Mouse (Mus musculus): ENCODE results near the gene Hmga1b. TPM values are rescaled to one million over a fixed set of nuclear protein-coding genes. Genes with fewer than 3 reads are reported as not detected.

The Hmga1b gene
- polyA plus RNA-seq, 1 experiment from 2014 or later, result 3.0 TPM

DNA sequence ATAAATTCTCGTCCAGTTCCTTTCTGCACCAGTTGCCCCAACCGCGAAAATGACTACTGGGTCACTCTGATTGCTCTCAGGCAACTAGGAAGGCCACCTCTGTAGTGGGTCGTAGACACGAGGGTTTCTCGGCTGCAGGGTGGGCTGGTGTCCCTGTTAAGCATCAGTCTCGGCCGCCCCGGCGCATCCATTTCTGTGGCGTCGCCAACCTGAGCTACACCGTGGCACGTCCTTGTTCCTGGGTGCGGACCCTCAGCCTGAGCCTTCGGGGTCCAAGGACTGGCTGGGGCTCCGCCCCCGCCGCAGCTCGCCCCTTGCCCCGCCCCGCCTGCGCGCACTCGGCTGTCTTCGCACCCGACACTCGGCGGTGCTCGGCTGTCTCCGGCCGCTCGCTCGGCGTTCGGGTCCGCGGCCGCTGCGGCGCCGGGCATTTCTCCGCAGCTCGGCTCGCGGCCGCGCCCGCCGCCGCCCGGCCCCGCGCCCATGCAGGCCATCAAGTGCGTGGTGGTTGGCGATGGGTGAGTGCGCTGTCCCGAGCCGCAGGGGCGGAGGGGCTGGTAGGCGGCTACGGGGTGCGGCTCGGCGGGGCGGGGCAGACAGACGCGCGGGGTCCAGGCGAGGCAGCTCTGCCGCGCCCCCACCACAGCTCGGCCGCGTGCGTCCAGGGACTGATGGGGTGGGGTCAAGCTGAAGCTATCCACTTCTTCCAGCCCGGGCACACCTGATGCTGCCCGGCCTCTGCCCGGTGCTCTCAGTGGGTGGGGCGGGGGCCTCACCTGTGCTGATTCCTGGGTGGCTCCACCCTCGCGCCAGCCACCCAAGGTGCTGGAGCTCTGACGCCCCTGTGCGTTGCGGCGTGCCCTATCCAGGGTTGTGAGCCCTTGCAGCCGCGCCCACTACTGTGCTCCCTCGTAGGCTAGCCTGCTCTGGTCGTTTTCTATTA lies 41.2 kb upstream of the Hmga1b start, which contains the start of gene Rac3:
Gene Rac3, plus strand, starts transcription at position 347 of the 943 bp plus-strand sequence.
- peak; percentile 86 for DNase-seq (ENCODE audit: low spot score)
- peak within 1 kb of the TSS; percentile 99 for H3K4me2 ChIP-seq (ENCODE audit: low read depth, low read length)
- no peaks in the 10 kb centered on the region for H3K27me3 ChIP-seq (replicated peaks; ENCODE audit: control insufficient read depth, insufficient read depth, low read length)
- 0 out of 2 replicates have a peak within 1 kb of the TSS, but pooled peaks have one; percentile 22 for H3K27ac ChIP-seq (replicated peaks; ENCODE audit: low read depth, low read length)
- peaks cover 39% of the 10 kb centered on the region for H3K36me3 ChIP-seq (ENCODE audit: control insufficient read depth, insufficient read depth, low read length)
- no peaks in the 10 kb centered on the region for H3K9me3 ChIP-seq (ENCODE audit: control insufficient read depth, low read length)
- H3K9ac ChIP-seq (ENCODE audit: low read depth, low read length), result peak within 1 kb of the TSS; percentile 77
- H3K4me3 ChIP-seq (ENCODE audit: low read depth, low read length), result peak within 1 kb of the TSS; percentile 67
- H3K4me1 ChIP-seq (ENCODE audit: control insufficient read depth, insufficient read depth, low read length), result peaks cover 13% of the 10 kb centered on the region
- ATAC-seq (ENCODE audit: low read depth), result peak; percentile 86
- under 1% methylated on average over 22 of the region's 90 CpGs for WGBS

DNA sequence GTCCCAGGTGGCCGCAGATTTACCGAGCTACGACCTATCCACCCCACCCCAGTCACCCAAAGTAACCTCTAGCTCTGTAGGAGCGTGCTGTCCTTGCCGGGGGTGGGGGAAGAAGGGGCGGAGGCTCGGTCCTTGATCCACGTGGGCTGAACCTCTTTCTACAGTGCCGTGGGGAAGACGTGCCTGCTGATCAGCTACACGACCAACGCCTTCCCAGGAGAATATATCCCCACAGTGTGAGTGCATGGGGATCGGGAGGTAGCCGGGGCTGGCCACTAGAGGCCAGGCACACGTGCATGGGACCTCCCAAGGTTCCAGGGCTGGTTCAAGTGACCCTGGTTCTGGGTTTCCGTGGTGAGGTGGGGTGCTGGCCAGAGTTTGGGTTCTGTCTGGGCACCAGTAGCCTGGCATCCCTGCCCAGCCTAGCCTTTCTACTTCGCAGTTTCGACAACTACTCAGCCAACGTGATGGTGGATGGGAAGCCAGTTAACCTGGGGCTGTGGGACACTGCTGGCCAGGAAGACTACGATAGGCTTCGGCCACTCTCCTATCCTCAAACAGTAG lies 40.4 kb upstream of the Hmga1b start:
- WGBS, result 20% methylated on average over 19 of the region's 21 CpGs
- no peaks in the 10 kb centered on the region for H3K9me3 ChIP-seq (ENCODE audit: control insufficient read depth, low read length)
- no peaks in the 10 kb centered on the region for H3K27me3 ChIP-seq (replicated peaks; ENCODE audit: control insufficient read depth, insufficient read depth, low read length)
- DNase-seq (ENCODE audit: low spot score), result no peak
- H3K4me3 ChIP-seq (ENCODE audit: low read depth, low read length), result peak overlapping the region; percentile 67
- peaks cover 19% of the 10 kb centered on the region for H3K4me1 ChIP-seq (ENCODE audit: control insufficient read depth, insufficient read depth, low read length)
- H3K27ac ChIP-seq (replicated peaks; ENCODE audit: low read depth, low read length), result no peak overlapping the region
- H3K36me3 ChIP-seq (ENCODE audit: control insufficient read depth, insufficient read depth, low read length), result peaks cover 32% of the 10 kb centered on the region
- H3K4me2 ChIP-seq (ENCODE audit: low read depth, low read length), result peak overlapping the region; percentile 99
- no peak; the same call in 1 of the 2 replicates for ATAC-seq (ENCODE audit: low read depth)
- H3K9ac ChIP-seq (ENCODE audit: low read depth, low read length), result peak overlapping the region; percentile 77

DNA sequence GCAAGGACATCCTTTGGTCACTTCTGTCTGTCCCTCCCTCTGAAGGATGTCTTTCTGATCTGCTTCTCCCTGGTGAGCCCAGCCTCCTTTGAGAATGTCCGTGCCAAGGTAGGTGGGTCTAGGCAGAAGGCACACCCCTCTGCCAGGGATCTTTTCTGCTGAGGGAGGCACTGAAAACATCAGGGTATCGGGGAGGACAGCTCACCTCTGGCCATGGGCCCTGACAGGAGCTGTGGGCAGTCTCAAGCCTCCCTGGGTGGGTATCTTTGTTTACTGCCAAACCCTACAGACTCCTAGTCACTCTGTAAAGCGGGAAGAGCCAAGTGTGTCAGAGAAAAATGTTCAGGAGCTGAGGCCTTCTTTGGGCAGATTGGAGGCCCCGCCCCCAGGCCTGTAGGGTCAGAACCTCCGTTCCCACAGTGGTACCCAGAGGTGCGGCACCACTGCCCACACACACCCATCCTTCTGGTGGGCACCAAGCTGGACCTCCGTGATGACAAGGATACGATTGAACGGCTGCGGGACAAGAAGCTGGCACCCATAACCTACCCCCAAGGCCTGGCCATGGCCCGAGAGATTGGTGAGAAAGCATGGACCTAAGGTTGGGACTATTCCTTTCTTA lies 39.7 kb upstream of the Hmga1b start:
- Histone ChIP-seq H3K9me3 (ENCODE audit: control insufficient read depth, low read length) (no peaks in the 10 kb centered on the region), H3K4me3 (ENCODE audit: low read depth, low read length) (no peak overlapping the region), H3K36me3 (ENCODE audit: control insufficient read depth, insufficient read depth, low read length) (peaks cover 25% of the 10 kb centered on the region), H3K27me3 (replicated peaks; ENCODE audit: control insufficient read depth, insufficient read depth, low read length) (no peaks in the 10 kb centered on the region), H3K4me2 (ENCODE audit: low read depth, low read length) (no peak overlapping the region), H3K9ac (ENCODE audit: low read depth, low read length) (peak overlapping the region; percentile 17; the same call in 1 of the 2 replicates), H3K4me1 (ENCODE audit: control insufficient read depth, insufficient read depth, low read length) (peaks cover 19% of the 10 kb centered on the region), H3K27ac (replicated peaks; ENCODE audit: low read depth, low read length) (no peak overlapping the region)
- DNase-seq (ENCODE audit: low spot score) (no peak), ATAC-seq (ENCODE audit: low read depth) (no peak)
- WGBS, result 80% methylated on average over 11 of the region's 11 CpGs

DNA sequence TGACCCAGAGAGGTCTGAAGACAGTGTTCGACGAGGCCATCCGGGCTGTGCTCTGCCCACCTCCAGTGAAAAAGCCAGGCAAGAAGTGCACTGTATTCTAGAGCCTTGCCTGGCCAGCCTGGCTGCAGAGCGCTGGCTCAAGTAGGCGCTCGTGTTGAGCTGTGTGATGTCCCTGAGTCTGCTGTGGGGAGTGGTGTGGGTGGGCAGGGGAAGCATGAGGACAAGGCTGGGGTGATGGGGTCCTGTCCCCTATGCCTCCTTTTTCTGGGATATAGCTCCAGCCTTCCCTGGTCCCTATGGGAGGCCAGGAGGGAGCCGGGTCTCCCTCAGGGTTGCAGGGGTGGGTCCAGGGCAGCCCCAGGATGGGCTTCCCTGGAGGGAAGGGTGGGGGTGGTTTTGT lies 39.1 kb upstream of the Hmga1b start:
- Histone ChIP-seq H3K4me2 (ENCODE audit: low read depth, low read length) (no peak overlapping the region), H3K9me3 (ENCODE audit: control insufficient read depth, low read length) (no peaks in the 10 kb centered on the region), H3K36me3 (ENCODE audit: control insufficient read depth, insufficient read depth, low read length) (peaks cover 19% of the 10 kb centered on the region; the same call in 1 of the 2 replicates), H3K4me1 (ENCODE audit: control insufficient read depth, insufficient read depth, low read length) (peaks cover 19% of the 10 kb centered on the region), H3K9ac (ENCODE audit: low read depth, low read length) (no peak overlapping the region), H3K4me3 (ENCODE audit: low read depth, low read length) (no peak overlapping the region), H3K27ac (replicated peaks; ENCODE audit: low read depth, low read length) (no peak overlapping the region), H3K27me3 (replicated peaks; ENCODE audit: control insufficient read depth, insufficient read depth, low read length) (no peaks in the 10 kb centered on the region)
- no peak for ATAC-seq (ENCODE audit: low read depth)
- no peak for DNase-seq (ENCODE audit: low spot score)
- 90% methylated on average over 6 of the region's 7 CpGs for WGBS

DNA sequence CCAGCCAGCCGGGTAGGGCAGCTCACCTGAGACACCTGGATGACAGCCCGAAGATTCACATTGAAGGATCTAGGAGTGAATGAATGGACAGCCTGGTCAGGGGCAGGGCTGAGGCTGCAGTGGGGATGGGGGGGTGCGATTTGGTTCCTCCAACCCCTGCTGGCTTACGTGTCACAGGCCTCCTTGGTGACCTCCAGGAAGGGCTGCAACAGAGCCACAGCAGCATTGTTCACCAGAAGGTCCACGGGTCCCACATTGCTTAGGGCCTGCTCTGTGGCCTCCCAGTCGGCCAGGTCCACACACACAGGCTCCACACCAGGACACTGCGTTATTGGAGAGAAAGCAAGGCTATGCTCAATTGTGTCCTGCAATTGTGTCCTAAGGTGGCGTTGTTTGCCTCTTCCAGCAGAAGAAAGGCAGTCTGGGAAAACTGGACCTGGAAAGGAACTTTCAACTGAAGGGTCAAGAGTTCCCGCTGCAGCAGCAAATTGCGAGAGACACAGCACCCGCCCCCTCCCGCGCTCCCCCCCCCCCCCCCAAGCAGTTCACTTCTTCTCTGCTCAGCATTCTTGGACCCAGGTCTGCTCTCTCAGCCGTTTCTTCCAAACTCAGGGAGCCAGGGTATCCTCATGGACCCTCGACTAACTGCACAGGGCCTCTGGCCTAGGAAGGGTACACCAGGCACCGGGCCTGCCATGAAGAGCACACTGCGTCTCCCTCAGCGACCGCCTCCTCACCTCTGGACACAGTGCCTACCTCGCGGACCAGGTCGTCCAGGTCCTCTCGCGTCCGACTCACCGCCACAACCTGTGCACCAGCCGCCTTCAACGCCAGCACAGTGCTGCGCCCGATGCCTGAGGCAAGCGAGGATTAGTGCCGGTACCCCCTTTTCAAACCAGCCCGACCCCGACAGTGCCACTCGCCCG lies 36.1 kb upstream of the Hmga1b start:
- Histone ChIP-seq H3K4me2 (ENCODE audit: low read depth, low read length) (peak overlapping the region; percentile 95), H3K27me3 (replicated peaks; ENCODE audit: control insufficient read depth, insufficient read depth, low read length) (no peaks in the 10 kb centered on the region), H3K4me1 (ENCODE audit: control insufficient read depth, insufficient read depth, low read length) (peaks cover 15% of the 10 kb centered on the region), H3K27ac (replicated peaks; ENCODE audit: low read depth, low read length) (no peak overlapping the region), H3K9ac (ENCODE audit: low read depth, low read length) (peak overlapping the region; percentile 66), H3K36me3 (ENCODE audit: control insufficient read depth, insufficient read depth, low read length) (0 out of 2 replicates have a peak, but pooled peaks cover 5% of the 10 kb centered on the region), H3K9me3 (ENCODE audit: control insufficient read depth, low read length) (no peaks in the 10 kb centered on the region), H3K4me3 (ENCODE audit: low read depth, low read length) (peak overlapping the region; percentile 62)
- ATAC-seq (ENCODE audit: low read depth) (peak; percentile 39), DNase-seq (ENCODE audit: low spot score) (no peak)
- WGBS, result 18% methylated on average over 31 of the region's 36 CpGs

DNA sequence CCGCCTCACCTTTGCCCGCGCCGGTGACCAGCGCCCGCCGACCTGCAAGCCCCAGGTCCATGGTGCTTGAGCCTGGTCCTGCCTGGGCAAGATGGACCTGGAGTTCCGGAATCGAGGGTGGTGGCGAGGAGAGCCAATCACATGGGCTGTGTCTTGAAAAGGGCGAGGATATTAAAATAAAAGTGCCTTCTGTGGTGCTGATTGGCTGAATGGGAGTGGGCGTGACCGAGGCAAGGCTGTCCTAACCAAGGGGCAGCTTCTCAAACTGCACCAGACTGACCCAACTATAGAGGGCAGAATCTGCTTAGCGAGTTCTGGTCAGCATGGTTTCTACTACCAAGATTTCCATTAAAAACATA lies 35.4 kb upstream of the Hmga1b start, which contains the start of gene Dcxr:
Gene Dcxr, minus strand, starts transcription at position 113 of the 359 bp plus-strand sequence.
- Histone ChIP-seq H3K4me2 (ENCODE audit: low read depth, low read length) (peak within 1 kb of the TSS; percentile 95), H3K4me1 (ENCODE audit: control insufficient read depth, insufficient read depth, low read length) (peaks cover 12% of the 10 kb centered on the region; the same call in 1 of the 2 replicates), H3K9ac (ENCODE audit: low read depth, low read length) (peak within 1 kb of the TSS; percentile 66), H3K36me3 (ENCODE audit: control insufficient read depth, insufficient read depth, low read length) (0 out of 2 replicates have a peak, but pooled peaks cover 5% of the 10 kb centered on the region), H3K27me3 (replicated peaks; ENCODE audit: control insufficient read depth, insufficient read depth, low read length) (no peaks in the 10 kb centered on the region), H3K9me3 (ENCODE audit: control insufficient read depth, low read length) (no peaks in the 10 kb centered on the region), H3K27ac (replicated peaks; ENCODE audit: low read depth, low read length) (no peak within 1 kb of the TSS), H3K4me3 (ENCODE audit: low read depth, low read length) (peak within 1 kb of the TSS; percentile 62)
- DNase-seq (ENCODE audit: low spot score) (peak; percentile 93), ATAC-seq (ENCODE audit: low read depth) (peak; percentile 89)
- 1% methylated on average over 14 of the region's 14 CpGs for WGBS

DNA sequence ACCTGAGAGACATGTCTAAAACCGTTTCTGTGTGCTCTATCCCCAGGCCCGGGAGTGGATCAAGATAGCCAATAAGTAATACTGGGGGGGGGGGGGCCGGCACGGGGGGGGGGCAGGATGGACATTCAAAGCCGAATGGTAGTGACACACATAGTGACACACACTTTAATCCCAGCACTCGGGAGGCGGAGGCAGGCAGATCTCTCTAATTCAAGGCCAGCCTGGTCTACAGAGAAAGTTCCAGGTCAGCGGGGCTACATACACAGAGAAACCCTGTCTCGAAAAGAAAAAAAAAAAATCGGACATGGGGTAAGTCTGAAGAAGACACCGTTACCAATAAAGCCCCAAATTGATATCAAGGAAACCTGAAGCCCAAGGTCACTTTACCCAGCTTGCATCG lies 35.0 kb upstream of the Hmga1b start:
- H3K9ac ChIP-seq (ENCODE audit: low read depth, low read length), result no peak overlapping the region
- H3K4me1 ChIP-seq (ENCODE audit: control insufficient read depth, insufficient read depth, low read length), result peaks cover 13% of the 10 kb centered on the region; the same call in 1 of the 2 replicates
- H3K4me2 ChIP-seq (ENCODE audit: low read depth, low read length), result peak overlapping the region; percentile 95
- no peak overlapping the region for H3K27ac ChIP-seq (replicated peaks; ENCODE audit: low read depth, low read length)
- no peak for DNase-seq (ENCODE audit: low spot score)
- no peaks in the 10 kb centered on the region for H3K27me3 ChIP-seq (replicated peaks; ENCODE audit: control insufficient read depth, insufficient read depth, low read length)
- ATAC-seq (ENCODE audit: low read depth), result no peak
- WGBS, result 72% methylated on average over 10 of the region's 12 CpGs
- H3K36me3 ChIP-seq (ENCODE audit: control insufficient read depth, insufficient read depth, low read length), result 0 out of 2 replicates have a peak, but pooled peaks cover 5% of the 10 kb centered on the region
- no peak overlapping the region for H3K4me3 ChIP-seq (ENCODE audit: low read depth, low read length)
- no peaks in the 10 kb centered on the region for H3K9me3 ChIP-seq (ENCODE audit: control insufficient read depth, low read length)

Data from embryonic facial prominence, embryonic 14.5 days (tissue).